Mouse (Mus musculus) megakaryocyte progenitor cell, adult 5-6 weeks (primary cell): ENCODE measurements around the gene Reln. TPM values are rescaled to one million over a fixed set of nuclear protein-coding genes. Genes with fewer than 3 reads are reported as not detected.

Experiments used
- ATAC-seq: replicated peaks from 2 replicates; pipeline ENCODE4 v1.8.0; 2016; ENCODE audit warnings: mild to moderate bottlenecking, moderate TSS enrichment, inconsistent platforms; ENCODE audit not compliant: poor library complexity
- total RNA-seq, 2 experiments: library from RNA; stranded (forward) in 1 of 2; stranded (reverse) in 1 of 2; fragments of 157-497, 149-512 nt in 1 of 2; fragments of 200-1000 nt in 1 of 2; gene quantifications; 2 replicates each; pipeline versions ENCODE4 v1.2.3 to v1.2.4; 2015 to 2017

The Reln gene
- total RNA-seq, 2 experiments from 2014 or later, result not detected

- no peak for ATAC-seq
Observed at GRCm38 (mm10) chr5:22241560-22241959, 102.9 kb downstream of the Reln start.

GRCm38 (mm10) chr5:22236801-22237200, 107.7 kb downstream of the Reln start:
- no peak for ATAC-seq

GRCm38 (mm10) chr5:22224515-22224914, 120.0 kb downstream of the Reln start:
- ATAC-seq, result no peak

GRCm38 (mm10) chr5:22223940-22224339, 120.6 kb downstream of the Reln start:
- ATAC-seq, result no peak

GRCm38 (mm10) chr5:22208311-22209021, 136.0 kb downstream of the Reln start:
- ATAC-seq, result no peak

- no peak for ATAC-seq
Observed at GRCm38 (mm10) chr5:22197926-22198325, 146.6 kb downstream of the Reln start.

GRCm38 (mm10) chr5:22196891-22197290, 147.6 kb downstream of the Reln start:
- ATAC-seq, result no peak

- ATAC-seq, result no peak
Observed at GRCm38 (mm10) chr5:22196476-22196875, 148.0 kb downstream of the Reln start.

- no peak for ATAC-seq
Observed at GRCm38 (mm10) chr5:22195352-22195941, 149.1 kb downstream of the Reln start.

GRCm38 (mm10) chr5:22191784-22192183, 152.7 kb downstream of the Reln start:
- no peak for ATAC-seq

GRCm38 (mm10) chr5:22190333-22190732, 154.2 kb downstream of the Reln start:
- no peak for ATAC-seq

- ATAC-seq, result no peak
Observed at GRCm38 (mm10) chr5:22187599-22187998, 156.9 kb downstream of the Reln start.

- ATAC-seq, result no peak
Observed at GRCm38 (mm10) chr5:22176480-22176879, 168.0 kb downstream of the Reln start.

GRCm38 (mm10) chr5:22171336-22171735, 173.2 kb downstream of the Reln start:
- ATAC-seq, result no peak

- ATAC-seq, result no peak
Observed at GRCm38 (mm10) chr5:22164060-22164934, 180.2 kb downstream of the Reln start.

GRCm38 (mm10) chr5:22160935-22161334, 183.6 kb downstream of the Reln start:
- ATAC-seq, result no peak

GRCm38 (mm10) chr5:22158754-22159153, 185.7 kb downstream of the Reln start:
- ATAC-seq, result no peak

- ATAC-seq, result no peak
Observed at GRCm38 (mm10) chr5:22153601-22154000, 190.9 kb downstream of the Reln start.

- no peak for ATAC-seq
Observed at GRCm38 (mm10) chr5:22141821-22142220, 202.7 kb downstream of the Reln start.

- no peak for ATAC-seq
Observed at GRCm38 (mm10) chr5:22139015-22139414, 205.5 kb downstream of the Reln start.

GRCm38 (mm10) chr5:22134402-22134801, 210.1 kb downstream of the Reln start:
- no peak for ATAC-seq
